Mouse (Mus musculus): Measurements from ENCODE around the gene Timm29. TPM values are rescaled to one million over a fixed set of nuclear protein-coding genes. Genes with fewer than 3 reads are reported as not detected.

Gene Timm29
- total RNA-seq (2023), result 29.6 TPM

GRCm38 (mm10) chr9:21592703-21593121 lies at the start of gene Timm29, which contains the start of gene Yipf2:
Gene Timm29, plus strand, starts transcription at chr9:21592722.
Gene Yipf2, minus strand, starts transcription at chr9:21592828.

DNA sequence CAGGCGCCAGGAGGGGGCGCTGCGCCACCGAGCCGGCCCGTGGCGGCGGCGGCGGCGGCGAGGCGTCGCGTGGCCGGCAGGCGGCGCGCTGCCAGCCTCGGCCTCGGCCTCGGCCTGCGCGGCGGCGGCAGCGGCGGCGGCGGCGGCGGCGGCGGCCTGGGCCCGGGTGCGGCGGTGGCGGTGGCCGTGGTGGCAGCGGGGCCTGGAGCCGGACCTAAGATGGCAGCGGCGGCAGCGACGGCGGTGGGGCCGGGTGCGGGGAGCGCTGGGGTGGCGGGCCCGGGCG lies 45.8 kb upstream of the Timm29 start, which contains the start of gene Carm1:
Gene Carm1 (plus strand): TSS at position 106 of the 286 bp plus-strand sequence.

DNA sequence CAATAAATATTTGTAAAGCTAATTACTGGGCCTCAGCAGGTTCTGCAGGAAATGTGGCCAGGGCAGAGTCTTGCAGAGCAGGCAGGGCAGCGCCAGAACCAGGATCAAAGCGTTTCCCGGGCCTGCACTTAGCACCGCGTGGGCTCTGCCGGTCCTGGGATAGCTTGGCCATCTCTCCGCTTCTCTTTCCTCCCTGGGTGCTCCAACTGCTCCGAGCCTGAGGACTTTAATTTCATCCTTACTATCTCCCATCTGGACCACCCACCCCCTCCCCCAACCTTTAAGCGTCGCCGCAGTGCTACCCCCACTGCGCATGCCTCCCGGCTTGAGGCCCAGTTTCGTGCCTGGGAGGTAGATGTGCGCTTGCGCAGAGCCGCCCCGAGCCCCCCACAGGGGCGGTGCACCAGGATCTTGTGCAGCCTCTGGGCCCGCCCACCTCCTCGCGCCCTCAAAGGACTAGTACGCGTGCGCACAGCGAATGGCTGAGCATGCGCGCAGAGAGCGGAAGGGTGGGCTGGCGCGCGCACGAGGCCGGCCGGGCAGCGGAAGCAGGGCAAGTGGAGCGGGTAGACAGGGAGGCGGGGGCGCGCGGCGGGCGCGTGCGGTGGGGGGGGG lies 23.2 kb downstream of the Timm29 start, which contains the start of gene Smarca4:
Gene Smarca4 (plus strand): TSS at position 553 of the 615 bp plus-strand sequence.

Other genes with a start within 250 kb of the Timm29 start
- 116 TPM for gene Ilf3, start 224.9 kb upstream of the Timm29 start, total RNA-seq (2023)
- gene Qtrt1, start 180.9 kb upstream of the Timm29 start, total RNA-seq (2023), result 84.4 TPM
- 346 TPM for gene Dnm2, start 167.8 kb upstream of the Timm29 start, total RNA-seq (2023)
- 0.47 TPM for gene Tmed1, start 82.5 kb upstream of the Timm29 start, total RNA-seq (2023)
- gene AB124611, start 66.5 kb upstream of the Timm29 start, total RNA-seq (2023), result 70.4 TPM
- gene Carm1, start 45.8 kb upstream of the Timm29 start, total RNA-seq (2023), result 59.5 TPM
- 13.5 TPM for gene Yipf2, start 106 bp downstream of the Timm29 start, total RNA-seq (2023)
- 88.7 TPM for gene Smarca4, start 23.4 kb downstream of the Timm29 start, total RNA-seq (2023)
- gene Ldlr, start 130.8 kb downstream of the Timm29 start, total RNA-seq (2023), result 56.5 TPM
- 1.9 TPM for gene Spc24, start 167.6 kb downstream of the Timm29 start, total RNA-seq (2023)
- 0.33 TPM for gene Kank2, start 206.0 kb downstream of the Timm29 start, total RNA-seq (2023)
- not detected for gene Angptl8, start 242.8 kb downstream of the Timm29 start, total RNA-seq (2023)

Measured in CD4-positive naive resting alpha-beta T cell, adult 57 days (primary cell).